Comparison of ENCODE assay signal across 21 mouse cellular contexts in the genomic region with DNA sequence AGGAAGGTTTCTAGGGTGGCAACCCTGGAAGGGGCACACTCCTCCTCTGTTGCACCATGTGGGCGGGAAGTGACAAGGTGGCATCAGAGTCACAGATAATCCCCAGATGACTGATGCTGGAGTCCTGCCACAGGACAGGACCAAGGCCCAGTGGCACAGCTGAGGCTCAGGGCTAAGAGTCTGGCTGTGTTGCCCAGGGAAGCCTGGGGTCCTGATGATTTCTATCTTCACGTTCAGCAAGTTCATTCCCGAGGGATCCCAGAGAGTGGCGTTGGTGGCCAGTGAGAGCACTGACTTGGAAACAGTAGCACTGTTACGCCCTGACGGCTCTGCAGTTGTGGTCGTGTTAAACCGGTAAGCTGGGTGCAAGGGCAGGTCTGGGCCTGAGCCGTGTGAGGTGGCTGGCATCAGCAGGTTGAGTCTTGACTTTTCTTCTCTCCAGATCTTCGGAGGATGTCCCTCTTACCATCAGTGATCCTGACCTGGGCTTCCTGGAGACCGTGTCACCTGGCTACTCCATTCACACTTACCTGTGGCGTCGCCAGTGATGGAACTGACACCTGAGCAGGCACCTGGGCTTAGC. TPM values are rescaled to one million over a fixed set of nuclear protein-coding genes. Genes with fewer than 3 reads are reported as not detected.
DNase-seq lines count a peak whose midpoint lies in the region; ATAC-seq and TF ChIP-seq lines count a peak whose summit lies in the region.
"Had no signal": no experiment of that assay in that cellular context is flagged by ENCODE, and none has a peak within 500 bp of the region (broad histone marks: within the 10 kb centered on the region; RNA-seq: fewer than 3 reads in every experiment).

No protein-coding gene starts in this region.

- H3K36me3 ChIP-seq in limb, embryonic 15.5 days = peaks cover 71% of the 10 kb centered on the region
- peaks cover 84% of the 10 kb centered on the region for H3K36me3 ChIP-seq in limb, embryonic 10.5 days

- ATAC-seq in limb, embryonic 15.5 days (ENCODE audit: insufficient number of reproducible peaks, low FRiP score, low TSS enrichment, low read depth) = no peak
- ATAC-seq in megakaryocyte-erythroid progenitor cell, adult 5-6 weeks (replicated peaks; ENCODE audit: low FRiP score, low TSS enrichment, poor library complexity, severe bottlenecking) = no peak
- ATAC-seq: CD4-positive, CD25-positive, alpha-beta regulatory T cell, adult 4 months; forebrain, embryonic 15.5 days had no signal

- H3K4me1 ChIP-seq in cerebellum, adult 2 months (ENCODE audit: control insufficient read depth, insufficient read depth, low read length) = no peaks in the 10 kb centered on the region; the same call in 1 of the 2 replicates
- peaks cover 33% of the 10 kb centered on the region for H3K4me1 ChIP-seq in limb, embryonic 15.5 days
- H3K4me1 ChIP-seq in limb, embryonic 10.5 days = peaks cover 12% of the 10 kb centered on the region

- H3K4me2 ChIP-seq in limb, embryonic 15.5 days = no peak overlapping the region
- H3K4me2 ChIP-seq: embryonic facial prominence, embryonic 12.5 days; forebrain, embryonic 15.5 days; heart, embryonic 13.5 days; hindbrain, embryonic 15.5 days had no signal

- no peak for TF ChIP-seq POLR2A in cerebellum, adult 2 months (IDR thresholded peaks at IDR 0.05; ENCODE audit: borderline replicate concordance, insufficient read depth, low read length)

- no peak overlapping the region for H3K27ac ChIP-seq in cerebellum, adult 2 months (ENCODE audit: insufficient read depth, low read length)
- H3K27ac ChIP-seq in limb, embryonic 15.5 days = peak overlapping the region; percentile 3; the same call in 1 of the 2 replicates
- H3K27ac ChIP-seq in limb, embryonic 10.5 days = no peak overlapping the region
- H3K27ac ChIP-seq: embryonic facial prominence, embryonic 12.5 days; forebrain, embryonic 15.5 days; heart, embryonic 13.5 days; hindbrain, embryonic 15.5 days had no signal

- WGBS in cerebellum, adult 2 months = 77% methylated on average over 13 of the region's 13 CpGs
- WGBS in limb, embryonic 15.5 days = 86% methylated on average over 13 of the region's 13 CpGs
- 93% methylated on average over 13 of the region's 13 CpGs for WGBS in limb, embryonic 10.5 days

- H3K9ac ChIP-seq in limb, embryonic 15.5 days = no peak overlapping the region
- H3K9ac ChIP-seq: embryonic facial prominence, embryonic 12.5 days; forebrain, embryonic 15.5 days; heart, embryonic 13.5 days; hindbrain, embryonic 15.5 days had no signal

- no peaks in the 10 kb centered on the region for H3K27me3 ChIP-seq in cerebellum, adult 2 months (ENCODE audit: control insufficient read depth, insufficient read depth, low read length)
- no peaks in the 10 kb centered on the region for H3K27me3 ChIP-seq in limb, embryonic 15.5 days
- H3K27me3 ChIP-seq in limb, embryonic 10.5 days (ENCODE audit: low read depth, poor library complexity, severe bottlenecking) = no peaks in the 10 kb centered on the region
- H3K27me3 ChIP-seq: embryonic facial prominence, embryonic 12.5 days; forebrain, embryonic 15.5 days; heart, embryonic 13.5 days; hindbrain, embryonic 15.5 days had no signal

- no peaks in the 10 kb centered on the region for H3K9me3 ChIP-seq in limb, embryonic 15.5 days
- H3K9me3 ChIP-seq in limb, embryonic 10.5 days (replicated peaks) = no peaks in the 10 kb centered on the region
- H3K9me3 ChIP-seq: embryonic facial prominence, embryonic 12.5 days; forebrain, embryonic 15.5 days; G1E; heart, embryonic 13.5 days; hindbrain, embryonic 15.5 days had no signal

- no peak overlapping the region for H3K4me3 ChIP-seq in cerebellum, adult 2 months (replicated peaks; ENCODE audit: insufficient read depth, low read depth, low read length)
- H3K4me3 ChIP-seq in limb, embryonic 15.5 days = no peak overlapping the region
- no peak overlapping the region for H3K4me3 ChIP-seq in limb, embryonic 10.5 days
- H3K4me3 ChIP-seq: embryonic facial prominence, embryonic 12.5 days; forebrain, embryonic 15.5 days; heart, embryonic 13.5 days; hindbrain, embryonic 15.5 days had no signal

- DNase-seq in cerebellum, adult 9-11 months = peak; percentile 28
- no peak for DNase-seq in cerebellum, adult 2 months
- no peak for DNase-seq in limb, embryonic 10.5 days (ENCODE audit: low spot score)
- peak; percentile 56 to 73 for DNase-seq in urinary bladder, postnatal 36 days (ENCODE audit: low spot score in 2 of 2)
- no peak for DNase-seq in urinary bladder, postnatal 4 days (ENCODE audit: low spot score in 2 of 2)
- no peak for DNase-seq in adrenal gland, postnatal 14 days
- DNase-seq: adrenal gland, postnatal 10 days; B cell, adult 2 months; cerebellum, adult 11-12 months; cerebellum, postnatal 10 days; embryo, embryonic 11 days; gastrocnemius, postnatal 10 days; heart, postnatal 36 days had no signal

- TF ChIP-seq CTCF in cerebellum, adult 2 months (IDR thresholded peaks at IDR 0.05; ENCODE audit: borderline replicate concordance, insufficient read depth, low read depth, low read length) = no peak

RNA-seq across cellular contexts. Expression of gene Gba, which starts 5.4 kb away (rescaled TPM):
- 69.2 and 69.8 TPM in 2 replicates for polyA plus RNA-seq in cerebellum, adult 2 months (2012; rRNA removed)
- polyA plus RNA-seq in limb, embryonic 15.5 days (2015; fragmentation: Nextera tagmentation; extraction: Ambion mirVana) = 62.5 and 70.9 TPM in 2 replicates
- polyA plus RNA-seq in limb, embryonic 10.5 days (2016; fragmentation: Nextera tagmentation; extraction: Ambion mirVana) = 34.8 and 34.9 TPM in 2 replicates
- 52.4 and 57.5 TPM in 2 replicates for total RNA-seq in adrenal gland, postnatal 14 days (2021)
- total RNA-seq in megakaryocyte-erythroid progenitor cell, adult 5-6 weeks (2014; fragmentation: Nextera tagmentation) = 39.6 and 41.4 TPM in 2 replicates
- total RNA-seq in megakaryocyte-erythroid progenitor cell, adult 5-6 weeks (2017) = 36.5 and 44.3 TPM in 2 replicates

RNA-seq across cellular contexts. Expression of gene Thbs3, which starts 6.8 kb away (rescaled TPM):
- 23.8 and 24.2 TPM in 2 replicates for polyA plus RNA-seq in cerebellum, adult 2 months (2012; rRNA removed)
- polyA plus RNA-seq in limb, embryonic 15.5 days (2015; fragmentation: Nextera tagmentation; extraction: Ambion mirVana) = 94.0 and 116 TPM in 2 replicates
- 12.2 and 26.8 TPM in 2 replicates for polyA plus RNA-seq in limb, embryonic 10.5 days (2016; fragmentation: Nextera tagmentation; extraction: Ambion mirVana)
- 9.0 and 12.7 TPM in 2 replicates for total RNA-seq in adrenal gland, postnatal 14 days (2021)
- 4.0 TPM in 1 of 2 replicates, not detected in the other for total RNA-seq in megakaryocyte-erythroid progenitor cell, adult 5-6 weeks (2014; fragmentation: Nextera tagmentation)
- 0.57 and 1.7 TPM in 2 replicates for total RNA-seq in megakaryocyte-erythroid progenitor cell, adult 5-6 weeks (2017)

RNA-seq across cellular contexts. Expression of gene Mtx1, which starts 18.7 kb away (rescaled TPM):
- polyA plus RNA-seq in cerebellum, adult 2 months (2012; rRNA removed) = 153 and 167 TPM in 2 replicates
- 156 and 180 TPM in 2 replicates for polyA plus RNA-seq in limb, embryonic 15.5 days (2015; fragmentation: Nextera tagmentation; extraction: Ambion mirVana)
- 250 and 265 TPM in 2 replicates for polyA plus RNA-seq in limb, embryonic 10.5 days (2016; fragmentation: Nextera tagmentation; extraction: Ambion mirVana)
- total RNA-seq in adrenal gland, postnatal 14 days (2021) = 152 and 162 TPM in 2 replicates
- 114 and 122 TPM in 2 replicates for total RNA-seq in megakaryocyte-erythroid progenitor cell, adult 5-6 weeks (2014; fragmentation: Nextera tagmentation)
- total RNA-seq in megakaryocyte-erythroid progenitor cell, adult 5-6 weeks (2017) = 68.1 and 92.8 TPM in 2 replicates

RNA-seq across cellular contexts. Expression of gene Muc1, which starts 20.7 kb away (rescaled TPM):
- polyA plus RNA-seq in cerebellum, adult 2 months (2012; rRNA removed) = 0.55 and 0.69 TPM in 2 replicates
- polyA plus RNA-seq in limb, embryonic 15.5 days (2015; fragmentation: Nextera tagmentation; extraction: Ambion mirVana) = 0.64 and 0.68 TPM in 2 replicates
- polyA plus RNA-seq in limb, embryonic 10.5 days (2016; fragmentation: Nextera tagmentation; extraction: Ambion mirVana) = 0.24 and 0.74 TPM in 2 replicates
- total RNA-seq in adrenal gland, postnatal 14 days (2021) = 0.64 and 1.3 TPM in 2 replicates
- not detected in 2 replicates for total RNA-seq in megakaryocyte-erythroid progenitor cell, adult 5-6 weeks (2014; fragmentation: Nextera tagmentation)
- not detected in 2 replicates for total RNA-seq in megakaryocyte-erythroid progenitor cell, adult 5-6 weeks (2017)
- polyA plus RNA-seq: G1E had no signal

RNA-seq across cellular contexts. Expression of gene Fam189b, which starts 25.2 kb away (rescaled TPM):
- 86.8 and 97.7 TPM in 2 replicates for polyA plus RNA-seq in cerebellum, adult 2 months (2012; rRNA removed)
- 31.4 and 34.0 TPM in 2 replicates for polyA plus RNA-seq in limb, embryonic 15.5 days (2015; fragmentation: Nextera tagmentation; extraction: Ambion mirVana)
- polyA plus RNA-seq in limb, embryonic 10.5 days (2016; fragmentation: Nextera tagmentation; extraction: Ambion mirVana) = 32.2 and 35.0 TPM in 2 replicates
- 15.0 and 21.1 TPM in 2 replicates for total RNA-seq in adrenal gland, postnatal 14 days (2021)
- total RNA-seq in megakaryocyte-erythroid progenitor cell, adult 5-6 weeks (2014; fragmentation: Nextera tagmentation) = 28.1 and 39.1 TPM in 2 replicates
- total RNA-seq in megakaryocyte-erythroid progenitor cell, adult 5-6 weeks (2017) = 6.9 and 13.7 TPM in 2 replicates

Comparison
In these comparisons a context has a peak if more than half of its experiments do, and no peak if none do; other contexts are left out.
1. DNase-seq: peak in cerebellum, adult 9-11 months (single experiment) and urinary bladder, postnatal 36 days (2 of 2); none in cerebellum, adult 2 months (0 of 2), limb, embryonic 10.5 days (single experiment), urinary bladder, postnatal 4 days (0 of 2) and adrenal gland, postnatal 14 days (single experiment).